Mouse (Mus musculus) limb, embryonic 13.5 days (tissue): ENCODE measurements around the gene Phactr4. TPM values are rescaled to one million over a fixed set of nuclear protein-coding genes. Genes with fewer than 3 reads are reported as not detected.

ENCODE experiments used
- ATAC-seq: fragments of 200-750 bp; cut with Nextera tagmentation; 2 replicates; pipeline ENCODE4 v1.8.0; 2017; ENCODE audit warnings: low read depth, moderate number of reproducible peaks, moderate TSS enrichment; ENCODE audit not compliant: low FRiP score
- H3K27ac ChIP-seq: fragments of 300-500 bp; sonication (generic); 2 replicates; pipeline ENCODE4 v1.5.1; 2015; ENCODE audit warnings: inconsistent platforms, mild to moderate bottlenecking, moderate library complexity
- H3K27me3 ChIP-seq: fragments of 300-500 bp; sonication (generic); 2 replicates; pipeline ENCODE4 v1.6.1; 2015; ENCODE audit warnings: mild to moderate bottlenecking, inconsistent platforms
- H3K36me3 ChIP-seq: fragments of 300-500 bp; sonication (generic); 2 replicates; pipeline ENCODE4 v1.6.1; 2015; ENCODE audit warnings: inconsistent platforms, mild to moderate bottlenecking, moderate library complexity
- H3K4me1 ChIP-seq: fragments of 300-500 bp; sonication (generic); 2 replicates; pipeline ENCODE4 v1.6.1; 2015; ENCODE audit warnings: inconsistent platforms
- H3K4me2 ChIP-seq: fragments of 300-500 bp; sonication (generic); replicated peaks from 2 replicates; pipeline ENCODE4 v1.6.1; 2015; ENCODE audit warnings: inconsistent platforms, mild to moderate bottlenecking, moderate library complexity
- H3K4me3 ChIP-seq: fragments of 300-500 bp; sonication (generic); 2 replicates; pipeline ENCODE4 v1.5.1; 2015; ENCODE audit warnings: moderate library complexity, mild to moderate bottlenecking, inconsistent platforms
- H3K9ac ChIP-seq: fragments of 300-500 bp; sonication (generic); 2 replicates; pipeline ENCODE4 v1.6.1; 2015; ENCODE audit warnings: mild to moderate bottlenecking, inconsistent platforms
- H3K9me3 ChIP-seq: fragments of 300-500 bp; sonication (generic); 2 replicates; pipeline ENCODE4 v1.6.1; 2016; ENCODE audit warnings: inconsistent platforms
- WGBS: fragments of 180-500 bp; shearing (Covaris S2); methylation state at CpG from one replicate; pipeline ENCODE4 v1.1.7; 2015; 5-methylcytosine and 5-hydroxymethylcytosine counted together
- polyA plus RNA-seq: library from polyadenylated mRNA; unstranded; fragments of >200 nt; fragmentation: Nextera tagmentation; extraction: Ambion mirVana; gene quantifications from 2 replicates; pipeline ENCODE4 v1.2.1, GENCODE M21; 2015

Gene Phactr4
- polyA plus RNA-seq, 1 experiment from 2014 or later, result 21.9 TPM

DNA sequence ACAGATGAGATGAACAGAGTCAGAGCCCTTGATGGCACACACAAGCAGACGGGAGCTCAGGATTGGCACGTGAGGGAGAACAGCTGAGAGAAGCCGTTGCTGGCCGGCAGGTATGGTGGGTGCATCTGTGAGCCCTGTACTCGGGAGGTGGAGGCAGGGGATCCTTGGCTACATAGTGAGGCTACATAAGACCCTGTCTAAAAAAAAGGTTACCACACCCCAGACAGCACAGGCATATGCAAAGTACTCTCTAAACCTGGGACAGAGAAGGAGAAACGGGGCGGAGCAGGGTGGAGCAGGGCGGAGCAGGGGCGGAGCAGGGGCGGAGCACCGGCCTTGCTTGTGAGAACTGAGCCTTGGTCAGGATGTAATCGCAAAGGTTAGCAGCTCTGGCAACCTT is 66.1 kb downstream of the Phactr4 start:
- Histone ChIP-seq H3K9ac (no peak overlapping the region), H3K36me3 (peaks cover 58% of the 10 kb centered on the region), H3K27ac (no peak overlapping the region), H3K27me3 (no peaks in the 10 kb centered on the region), H3K9me3 (no peaks in the 10 kb centered on the region), H3K4me2 (no peak overlapping the region), H3K4me3 (no peak overlapping the region), H3K4me1 (peaks cover 13% of the 10 kb centered on the region)
- WGBS, result 31% methylated on average over 12 of the region's 12 CpGs
- no peak for ATAC-seq

DNA sequence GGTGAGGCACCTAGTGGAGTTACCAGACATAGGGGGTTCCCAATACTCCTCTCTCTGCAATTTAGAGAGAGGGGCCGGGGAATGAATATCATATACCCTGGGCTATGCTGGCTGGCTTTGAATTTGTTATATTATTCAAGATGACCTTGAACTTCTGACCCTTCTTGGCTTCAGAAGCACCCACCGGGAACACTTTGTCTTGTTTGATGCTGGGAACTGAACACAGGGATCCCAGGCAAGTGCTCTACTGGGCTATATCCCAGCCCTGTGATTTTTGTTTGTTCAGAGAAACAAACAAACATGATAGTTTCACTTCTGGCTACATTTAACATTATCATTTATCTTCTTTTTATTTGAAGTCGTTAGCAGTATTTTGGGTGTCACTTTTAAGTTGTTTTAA is 66.9 kb downstream of the Phactr4 start:
- no peak for ATAC-seq
- 88% methylated on average over 3 of the region's 3 CpGs for WGBS
- no peak overlapping the region for H3K4me2 ChIP-seq
- peaks cover 17% of the 10 kb centered on the region for H3K4me1 ChIP-seq
- H3K27me3 ChIP-seq, result no peaks in the 10 kb centered on the region
- peaks cover 59% of the 10 kb centered on the region for H3K36me3 ChIP-seq
- H3K4me3 ChIP-seq, result no peak overlapping the region
- H3K27ac ChIP-seq, result no peak overlapping the region
- H3K9me3 ChIP-seq, result no peaks in the 10 kb centered on the region
- no peak overlapping the region for H3K9ac ChIP-seq

DNA sequence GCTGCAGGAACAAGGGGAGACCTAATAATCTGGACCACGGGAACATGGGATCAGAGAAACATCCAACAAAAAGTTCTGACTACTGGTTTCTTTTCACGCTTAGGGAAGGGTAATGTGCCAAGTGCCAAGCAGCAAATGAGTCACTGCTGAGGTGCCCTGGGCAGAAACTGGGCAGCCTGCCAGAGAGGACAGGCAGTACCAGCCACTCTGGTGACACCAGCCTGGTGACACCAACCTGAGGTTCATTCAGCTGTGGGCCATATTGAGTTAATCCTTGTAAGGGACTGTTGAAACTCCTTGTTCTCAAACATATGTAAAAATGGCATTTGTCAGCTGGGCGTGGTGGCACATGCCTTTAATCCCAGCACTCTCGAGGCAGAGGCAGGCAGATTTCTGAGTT is 67.7 kb downstream of the Phactr4 start:
- H3K4me2 ChIP-seq, result no peak overlapping the region
- no peaks in the 10 kb centered on the region for H3K9me3 ChIP-seq
- H3K27me3 ChIP-seq, result no peaks in the 10 kb centered on the region
- ATAC-seq, result no peak
- no peak overlapping the region; the same call in 1 of the 2 replicates for H3K27ac ChIP-seq
- 94% methylated on average over 4 of the region's 4 CpGs for WGBS
- no peak overlapping the region for H3K4me3 ChIP-seq
- peaks cover 17% of the 10 kb centered on the region for H3K4me1 ChIP-seq
- peaks cover 53% of the 10 kb centered on the region for H3K36me3 ChIP-seq
- H3K9ac ChIP-seq, result no peak overlapping the region

DNA sequence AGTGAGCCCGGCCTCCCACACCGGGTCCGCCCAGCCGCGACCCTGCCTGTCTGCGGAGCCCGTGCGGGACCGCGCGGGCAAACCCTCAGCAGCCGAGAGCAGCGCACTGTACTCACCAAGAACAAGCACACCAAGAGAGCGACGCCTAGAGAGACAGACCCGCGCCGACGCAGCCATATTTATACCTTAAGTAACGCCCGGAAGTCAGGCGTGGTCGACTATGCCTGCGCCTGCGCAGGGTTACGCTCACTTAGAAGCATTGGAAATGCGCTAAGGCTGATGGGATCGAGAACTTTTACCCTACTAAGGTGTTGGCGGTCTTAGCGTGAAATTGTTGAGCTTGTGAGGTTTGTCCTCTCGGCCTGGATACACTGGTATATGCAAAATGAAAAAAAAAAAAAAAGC is 68.8 kb downstream of the Phactr4 start, which contains the start of gene Rcc1:
TSS of gene Rcc1 (minus strand) at position 125 of the 405 bp plus-strand sequence.
- Histone ChIP-seq H3K27ac (peak within 1 kb of the TSS; percentile 96), H3K36me3 (peaks cover 42% of the 10 kb centered on the region), H3K27me3 (no peaks in the 10 kb centered on the region), H3K9me3 (no peaks in the 10 kb centered on the region), H3K4me3 (peak within 1 kb of the TSS; percentile 79), H3K9ac (peak within 1 kb of the TSS; percentile 93), H3K4me2 (peak within 1 kb of the TSS; percentile 85), H3K4me1 (peaks cover 17% of the 10 kb centered on the region)
- peak; percentile 95 for ATAC-seq
- WGBS, result under 1% methylated on average over 31 of the region's 31 CpGs

DNA sequence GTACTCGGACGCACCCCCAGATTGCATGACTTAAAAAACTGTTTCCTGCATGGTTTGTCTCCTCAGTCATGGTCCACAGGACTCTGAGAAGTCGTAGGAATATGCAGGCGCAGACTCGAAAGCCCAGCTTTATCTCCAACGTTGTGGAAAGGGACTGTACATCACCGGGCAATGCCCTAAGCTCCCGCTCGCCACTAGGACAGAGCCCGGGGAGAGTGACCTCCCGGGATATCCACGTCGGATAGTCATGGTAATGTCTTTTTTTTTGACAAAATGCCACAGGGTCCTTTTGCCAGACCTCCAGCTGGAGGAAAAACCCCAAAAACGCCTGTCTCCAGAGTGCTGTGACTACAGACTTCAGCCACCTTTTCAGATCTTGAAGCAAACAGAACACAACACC is 69.5 kb downstream of the Phactr4 start:
- H3K4me2 ChIP-seq, result peak overlapping the region; percentile 85
- peak overlapping the region; percentile 93 for H3K9ac ChIP-seq
- peaks cover 34% of the 10 kb centered on the region for H3K36me3 ChIP-seq
- H3K27me3 ChIP-seq, result no peaks in the 10 kb centered on the region
- no peak for ATAC-seq
- peaks cover 17% of the 10 kb centered on the region for H3K4me1 ChIP-seq
- under 1% methylated on average over 14 of the region's 14 CpGs for WGBS
- peak overlapping the region; percentile 96 for H3K27ac ChIP-seq
- H3K9me3 ChIP-seq, result no peaks in the 10 kb centered on the region
- peak overlapping the region; percentile 79 for H3K4me3 ChIP-seq

DNA sequence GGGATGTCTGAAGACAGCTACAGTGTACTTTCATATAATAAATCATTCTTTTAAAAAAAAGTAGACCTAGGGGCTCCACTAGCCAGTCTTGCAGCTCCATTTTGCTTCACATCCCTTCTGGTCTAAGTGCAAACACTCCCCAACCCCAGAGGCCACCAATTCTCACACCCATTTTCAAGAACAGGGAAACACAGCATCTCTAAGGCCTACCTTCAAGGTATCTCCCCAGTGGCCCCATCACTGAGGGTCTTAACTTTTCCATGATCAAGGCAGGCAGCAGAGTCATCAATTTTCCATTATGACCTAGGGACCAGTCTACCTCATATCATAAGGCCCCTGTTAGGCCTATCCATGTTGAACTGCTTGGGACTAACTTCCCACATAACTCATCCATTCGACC is 70.9 kb downstream of the Phactr4 start:
- Histone ChIP-seq H3K9me3 (no peaks in the 10 kb centered on the region), H3K4me3 (peak overlapping the region; percentile 79), H3K4me2 (peak overlapping the region; percentile 85), H3K27me3 (no peaks in the 10 kb centered on the region), H3K36me3 (peaks cover 21% of the 10 kb centered on the region), H3K9ac (peak overlapping the region; percentile 93), H3K4me1 (peaks cover 17% of the 10 kb centered on the region), H3K27ac (peak overlapping the region; percentile 44; the same call in 1 of the 2 replicates)
- ATAC-seq, result no peak
- 26% methylated on average over 1 of the region's 1 CpGs for WGBS

DNA sequence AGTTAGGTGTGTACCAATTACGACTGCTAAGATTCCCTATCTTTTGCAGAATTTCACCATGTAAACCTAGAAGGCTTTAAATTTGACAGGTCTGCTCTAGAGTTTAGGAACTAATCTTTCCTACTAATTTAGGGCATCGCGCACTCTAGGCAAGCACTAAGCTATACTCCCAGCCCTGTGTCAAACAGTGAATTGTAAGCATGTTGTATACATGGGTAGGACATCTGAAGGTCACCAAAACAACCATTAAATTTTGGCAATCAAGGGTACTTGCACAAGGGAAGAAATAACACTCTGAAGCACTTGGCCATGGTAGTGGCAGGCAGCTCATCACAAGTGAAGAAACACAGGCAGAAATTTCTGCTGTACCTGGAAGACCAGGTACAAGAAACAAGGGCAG is 71.4 kb downstream of the Phactr4 start:
- WGBS, result 65% methylated on average over 3 of the region's 3 CpGs
- Histone ChIP-seq H3K4me1 (peaks cover 17% of the 10 kb centered on the region), H3K9ac (no peak overlapping the region), H3K27ac (no peak overlapping the region), H3K9me3 (no peaks in the 10 kb centered on the region), H3K4me2 (peak overlapping the region; percentile 85; the same call in 1 of the 2 replicates), H3K4me3 (no peak overlapping the region; the same call in 1 of the 2 replicates), H3K27me3 (no peaks in the 10 kb centered on the region), H3K36me3 (peaks cover 16% of the 10 kb centered on the region)
- ATAC-seq, result no peak

DNA sequence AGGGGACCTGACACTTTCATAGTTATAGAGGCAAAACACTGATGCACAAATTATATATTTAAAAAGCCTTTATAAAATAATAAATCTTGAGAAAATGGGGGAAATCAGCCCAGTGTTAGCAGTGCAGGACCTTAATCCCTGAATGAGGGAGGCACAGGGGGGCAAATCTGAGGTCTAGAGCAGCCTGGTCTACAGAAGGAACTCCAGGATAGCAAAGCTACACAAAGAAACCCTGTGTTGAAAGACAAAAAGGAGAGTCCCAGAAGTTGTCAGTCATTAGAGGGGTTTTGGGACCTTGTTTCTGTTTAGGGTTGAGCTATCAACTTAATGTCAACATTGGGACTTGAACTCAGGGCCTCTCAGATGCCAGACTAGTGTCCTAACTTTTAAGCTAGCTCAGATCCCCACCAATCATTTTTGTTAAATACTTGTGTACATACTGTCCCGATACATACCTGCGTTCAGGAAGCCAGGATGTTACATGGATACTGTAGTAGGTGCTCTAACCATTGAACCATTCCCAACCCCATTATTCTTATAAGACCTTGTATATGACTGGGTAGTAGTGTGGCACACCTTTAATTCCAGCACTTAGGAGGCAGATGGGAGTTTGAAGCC is 72.1 kb downstream of the Phactr4 start:
- Histone ChIP-seq H3K27ac (no peak overlapping the region), H3K27me3 (no peaks in the 10 kb centered on the region), H3K36me3 (peaks cover 15% of the 10 kb centered on the region), H3K4me2 (no peak overlapping the region), H3K9me3 (no peaks in the 10 kb centered on the region), H3K4me3 (no peak overlapping the region), H3K4me1 (peaks cover 17% of the 10 kb centered on the region), H3K9ac (no peak overlapping the region)
- ATAC-seq, result no peak
- WGBS, result 42% methylated on average over 2 of the region's 2 CpGs

DNA sequence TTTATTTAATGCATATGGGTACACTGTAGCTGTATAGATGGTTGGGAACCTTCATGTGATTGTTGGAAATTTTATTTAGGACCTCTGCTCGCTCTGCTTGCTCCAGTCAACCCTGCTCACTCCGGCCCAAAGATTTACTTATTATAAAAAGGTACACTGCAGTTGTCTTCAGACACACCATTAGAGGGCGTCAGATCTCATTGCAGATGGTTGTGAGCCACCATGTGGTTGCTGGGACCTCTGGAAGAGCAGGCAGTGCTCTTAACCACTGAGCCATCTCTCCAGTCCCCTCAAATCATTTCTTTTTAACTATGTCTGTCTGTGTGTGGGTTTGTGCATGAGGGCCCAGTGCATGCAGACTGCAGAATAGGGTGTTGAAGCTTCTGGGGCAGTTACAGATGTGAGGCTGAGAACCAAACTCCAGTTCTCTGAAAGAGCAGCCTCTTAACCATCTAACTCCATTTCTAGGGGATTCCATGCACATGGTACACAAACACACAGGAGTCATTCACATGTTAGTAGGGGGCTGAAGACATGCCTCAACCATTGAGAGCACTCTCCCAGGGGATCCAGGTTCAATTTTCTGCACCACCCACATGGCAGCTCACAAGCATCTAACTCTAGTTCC is 72.7 kb downstream of the Phactr4 start:
- no peak overlapping the region for H3K4me3 ChIP-seq
- peaks cover 21% of the 10 kb centered on the region for H3K4me1 ChIP-seq
- no peaks in the 10 kb centered on the region for H3K9me3 ChIP-seq
- H3K9ac ChIP-seq, result no peak overlapping the region
- no peak overlapping the region for H3K27ac ChIP-seq
- no peak for ATAC-seq
- no peak overlapping the region for H3K4me2 ChIP-seq
- H3K27me3 ChIP-seq, result no peaks in the 10 kb centered on the region
- H3K36me3 ChIP-seq, result peaks cover 15% of the 10 kb centered on the region
- 57% methylated on average over 3 of the region's 3 CpGs for WGBS

DNA sequence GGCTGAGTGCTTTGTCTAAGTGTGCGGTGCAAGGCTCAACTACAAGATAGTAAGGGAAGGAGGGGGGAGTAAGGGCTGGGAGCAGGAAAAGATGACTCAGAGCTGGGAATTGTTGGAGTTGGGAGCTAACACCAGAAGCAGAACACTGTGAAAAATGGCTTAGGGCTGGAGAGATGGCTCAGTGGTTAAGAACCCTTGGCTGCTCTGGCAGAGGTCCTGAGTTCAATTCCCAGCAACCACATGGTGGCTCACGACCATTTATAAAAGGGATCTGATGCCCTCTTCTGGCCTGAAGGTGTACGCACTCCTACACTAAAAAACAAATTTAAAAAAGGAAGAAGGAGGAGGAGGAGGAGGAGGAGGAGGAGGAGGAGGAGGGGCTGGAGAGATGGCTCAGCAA is 75.6 kb downstream of the Phactr4 start:
- Histone ChIP-seq H3K4me3 (no peak overlapping the region), H3K4me1 (peaks cover 35% of the 10 kb centered on the region)
- no peak for ATAC-seq

DNA sequence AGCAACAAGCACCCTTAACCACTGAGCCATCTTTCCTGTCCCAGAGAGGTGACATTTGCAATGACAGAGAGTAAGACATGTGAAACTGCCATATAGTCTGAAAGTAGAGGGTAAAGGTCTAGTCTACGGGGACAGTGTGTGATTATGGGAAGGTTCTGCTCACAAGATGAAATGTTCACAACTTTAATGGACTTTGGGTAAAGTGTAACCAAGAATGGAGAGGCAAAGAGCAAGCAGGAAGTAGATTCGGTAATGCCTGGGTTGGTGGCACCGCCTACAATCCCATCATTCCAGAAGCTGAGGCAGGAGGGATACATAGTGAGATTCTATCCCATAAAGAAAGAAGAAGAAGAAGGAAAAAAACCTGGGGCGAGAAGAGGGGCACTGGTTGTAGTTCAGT is 76.0 kb downstream of the Phactr4 start:
- Histone ChIP-seq H3K9me3 (no peaks in the 10 kb centered on the region), H3K4me2 (no peak overlapping the region), H3K4me3 (0 out of 2 replicates have a peak overlapping the region, but pooled peaks have one; percentile 85), H3K27ac (no peak overlapping the region), H3K27me3 (no peaks in the 10 kb centered on the region), H3K36me3 (peaks cover 11% of the 10 kb centered on the region), H3K4me1 (peaks cover 31% of the 10 kb centered on the region), H3K9ac (no peak overlapping the region)
- 88% methylated on average over 4 of the region's 4 CpGs for WGBS
- ATAC-seq, result no peak

More for the DNA sequence above, 75.6 kb downstream of the Phactr4 start:
- no peak overlapping the region for H3K27ac ChIP-seq
- WGBS, result 59% methylated on average over 3 of the region's 3 CpGs
- H3K4me2 ChIP-seq, result no peak overlapping the region
- peaks cover 15% of the 10 kb centered on the region for H3K36me3 ChIP-seq
- no peaks in the 10 kb centered on the region for H3K27me3 ChIP-seq
- H3K9me3 ChIP-seq, result no peaks in the 10 kb centered on the region
- no peak overlapping the region for H3K9ac ChIP-seq

DNA sequence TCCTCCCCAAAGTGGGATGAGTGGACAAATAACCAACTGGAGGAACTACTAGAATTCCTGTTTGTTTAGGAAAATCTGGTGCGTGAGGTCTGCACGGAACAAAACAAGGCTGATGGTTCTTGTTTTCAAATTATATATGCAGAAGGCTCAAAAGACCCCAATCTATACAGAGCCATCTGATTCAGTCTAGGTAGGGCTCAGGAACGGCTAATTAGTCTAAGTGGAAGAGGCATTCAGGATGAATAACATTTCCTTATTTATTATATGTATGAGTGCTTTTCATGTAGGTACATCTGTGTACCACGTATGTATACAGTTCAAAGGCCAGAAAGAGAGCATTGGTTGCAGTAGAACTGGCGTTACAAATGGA is 76.5 kb downstream of the Phactr4 start:
- no peak overlapping the region; the same call in 1 of the 2 replicates for H3K4me2 ChIP-seq
- 45% methylated on average over 5 of the region's 5 CpGs for WGBS
- H3K27ac ChIP-seq, result no peak overlapping the region
- no peaks in the 10 kb centered on the region for H3K27me3 ChIP-seq
- H3K9me3 ChIP-seq, result no peaks in the 10 kb centered on the region
- no peak for ATAC-seq
- peaks cover 7% of the 10 kb centered on the region for H3K36me3 ChIP-seq
- no peak overlapping the region for H3K9ac ChIP-seq
- H3K4me3 ChIP-seq, result peak overlapping the region; percentile 85
- peaks cover 26% of the 10 kb centered on the region for H3K4me1 ChIP-seq
